Mouse (Mus musculus) kidney, adult 2 months (tissue): ENCODE data around the gene Rad51c.

ENCODE experiments used
- CTCF ChIP-seq: fragments of 200-500 bp; conservative IDR thresholded peaks from 2 replicates; pipeline ENCODE4 v1.5.1; 2011; ENCODE audit warnings: low read depth, mild to moderate bottlenecking, control low read depth, low read length, moderate library complexity, mixed read lengths; ENCODE audit not compliant: insufficient read depth, insufficient read length
- POLR2A ChIP-seq: fragments of 200-500 bp; IDR thresholded peaks from one replicate; pipeline ENCODE4 v1.6.1; 2011; ENCODE audit warnings: low read depth, low read length, control low read depth

GRCm38 (mm10) chr11:87454035-87454690 lies 49.4 kb upstream of the Rad51c start:
- TF ChIP-seq POLR2A (no peak), CTCF (no peak)
